Mouse (Mus musculus): ENCODE data around the gene Ilf3. TPM values are rescaled to one million over a fixed set of nuclear protein-coding genes. Genes with fewer than 3 reads are reported as not detected.

Gene Ilf3
- polyA plus RNA-seq, 1 experiment from 2014 or later: 235 TPM

GRCm38 (mm10) chr9:21335391-21335790 lies 32.3 kb upstream of the Ilf3 start:
- Histone ChIP-seq H3K36me3 (ENCODE audit: control insufficient read depth, insufficient read depth, low read length) (no peaks in the 10 kb centered on the region), H3K4me3 (ENCODE audit: low read length) (no peak overlapping the region), H3K4me2 (replicated peaks; ENCODE audit: low read depth, low read length) (no peak overlapping the region), H3K9ac (ENCODE audit: low read depth, low read length) (no peak overlapping the region), H3K27me3 (ENCODE audit: control insufficient read depth, insufficient read depth, low read length) (no peaks in the 10 kb centered on the region), H3K4me1 (ENCODE audit: control insufficient read depth, insufficient read depth, low read length) (peaks cover 21% of the 10 kb centered on the region), H3K9me3 (ENCODE audit: control insufficient read depth, low read length) (no peaks in the 10 kb centered on the region), H3K27ac (ENCODE audit: low read depth, low read length) (no peak overlapping the region)
- ATAC-seq (ENCODE audit: low FRiP score, low TSS enrichment): no peak
- 78% methylated on average over 4 of the region's 4 CpGs for WGBS

DNA sequence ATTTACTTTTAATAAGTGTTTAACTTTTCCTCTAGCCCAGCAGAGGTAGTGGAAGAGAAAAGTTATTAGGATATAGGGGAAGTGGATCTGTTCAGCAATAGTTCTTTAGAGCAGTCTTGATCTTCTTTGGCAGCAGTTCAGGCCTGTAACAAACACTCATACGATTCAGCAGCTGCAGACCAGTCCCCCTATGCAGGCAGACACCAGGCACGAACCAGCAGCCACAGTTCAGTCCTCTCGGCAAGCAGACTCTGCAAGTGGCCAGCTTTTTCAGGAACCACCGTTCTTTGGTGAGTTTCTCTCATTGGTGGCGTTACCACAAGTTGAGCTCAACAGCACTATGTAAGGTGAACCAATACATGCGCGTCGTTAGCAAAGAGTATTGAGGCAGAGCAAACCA lies 31.2 kb upstream of the Ilf3 start:
- 89% methylated on average over 8 of the region's 8 CpGs for WGBS

DNA sequence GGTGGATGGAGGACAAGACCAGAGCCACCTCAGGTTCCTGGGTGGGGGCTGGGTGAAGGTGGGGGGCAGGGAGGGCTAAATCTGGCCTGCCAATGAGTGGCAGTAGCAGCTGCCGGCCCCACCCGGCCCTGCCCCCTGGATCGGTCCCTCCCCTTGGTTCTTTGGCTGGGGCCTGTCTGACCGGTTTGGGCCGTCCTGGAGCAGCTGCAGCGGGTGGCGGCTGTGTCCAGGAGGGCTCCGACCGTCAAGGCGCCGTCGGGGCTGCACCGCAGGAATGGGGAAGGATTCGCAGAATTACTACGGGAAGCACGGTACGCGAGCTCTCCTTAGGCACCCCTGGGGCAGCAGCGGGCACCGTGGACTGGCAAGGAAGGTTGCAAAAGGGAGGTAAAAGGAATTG lies 30.0 kb upstream of the Ilf3 start:
- 14% methylated on average over 20 of the region's 20 CpGs for WGBS
- no peaks in the 10 kb centered on the region for H3K9me3 ChIP-seq (ENCODE audit: control insufficient read depth, low read length)
- peak; percentile 86 for ATAC-seq (ENCODE audit: low FRiP score, low TSS enrichment)
- peak overlapping the region; percentile 31 for H3K4me3 ChIP-seq (ENCODE audit: low read length)
- no peaks in the 10 kb centered on the region for H3K27me3 ChIP-seq (ENCODE audit: control insufficient read depth, insufficient read depth, low read length)
- H3K9ac ChIP-seq (ENCODE audit: low read depth, low read length): no peak overlapping the region; the same call in 1 of the 2 replicates
- H3K27ac ChIP-seq (ENCODE audit: low read depth, low read length): peak overlapping the region; percentile 42; the same call in 1 of the 2 replicates
- H3K4me2 ChIP-seq (replicated peaks; ENCODE audit: low read depth, low read length): peak overlapping the region; percentile 27; the same call in 1 of the 2 replicates
- H3K36me3 ChIP-seq (ENCODE audit: control insufficient read depth, insufficient read depth, low read length): peaks cover 12% of the 10 kb centered on the region
- H3K4me1 ChIP-seq (ENCODE audit: control insufficient read depth, insufficient read depth, low read length): peaks cover 17% of the 10 kb centered on the region

More for the DNA sequence above, 31.2 kb upstream of the Ilf3 start:
- Histone ChIP-seq H3K9ac (ENCODE audit: low read depth, low read length) (no peak overlapping the region), H3K36me3 (ENCODE audit: control insufficient read depth, insufficient read depth, low read length) (peaks cover under 1% of the 10 kb centered on the region; the same call in 1 of the 2 replicates), H3K4me2 (replicated peaks; ENCODE audit: low read depth, low read length) (no peak overlapping the region), H3K27ac (ENCODE audit: low read depth, low read length) (no peak overlapping the region), H3K27me3 (ENCODE audit: control insufficient read depth, insufficient read depth, low read length) (no peaks in the 10 kb centered on the region), H3K4me1 (ENCODE audit: control insufficient read depth, insufficient read depth, low read length) (peaks cover 21% of the 10 kb centered on the region), H3K9me3 (ENCODE audit: control insufficient read depth, low read length) (no peaks in the 10 kb centered on the region), H3K4me3 (ENCODE audit: low read length) (no peak overlapping the region)
- no peak for ATAC-seq (ENCODE audit: low FRiP score, low TSS enrichment)

GRCm38 (mm10) chr9:21340411-21340810 lies 27.3 kb upstream of the Ilf3 start:
- peaks cover 10% of the 10 kb centered on the region; the same call in 1 of the 2 replicates for H3K4me1 ChIP-seq (ENCODE audit: control insufficient read depth, insufficient read depth, low read length)
- H3K9ac ChIP-seq (ENCODE audit: low read depth, low read length): no peak overlapping the region
- H3K36me3 ChIP-seq (ENCODE audit: control insufficient read depth, insufficient read depth, low read length): peaks cover 28% of the 10 kb centered on the region
- H3K27me3 ChIP-seq (ENCODE audit: control insufficient read depth, insufficient read depth, low read length): no peaks in the 10 kb centered on the region
- H3K9me3 ChIP-seq (ENCODE audit: control insufficient read depth, low read length): no peaks in the 10 kb centered on the region
- no peak overlapping the region for H3K27ac ChIP-seq (ENCODE audit: low read depth, low read length)
- 81% methylated on average over 4 of the region's 4 CpGs for WGBS
- H3K4me2 ChIP-seq (replicated peaks; ENCODE audit: low read depth, low read length): no peak overlapping the region
- no peak for ATAC-seq (ENCODE audit: low FRiP score, low TSS enrichment)
- H3K4me3 ChIP-seq (ENCODE audit: low read length): no peak overlapping the region

GRCm38 (mm10) chr9:21346627-21347365 lies 20.9 kb upstream of the Ilf3 start:
- ATAC-seq (ENCODE audit: low FRiP score, low TSS enrichment): no peak
- H3K4me3 ChIP-seq (ENCODE audit: low read length): no peak overlapping the region
- H3K27ac ChIP-seq (ENCODE audit: low read depth, low read length): no peak overlapping the region
- no peak overlapping the region for H3K9ac ChIP-seq (ENCODE audit: low read depth, low read length)
- no peaks in the 10 kb centered on the region for H3K9me3 ChIP-seq (ENCODE audit: control insufficient read depth, low read length)
- H3K36me3 ChIP-seq (ENCODE audit: control insufficient read depth, insufficient read depth, low read length): peaks cover 55% of the 10 kb centered on the region
- H3K4me1 ChIP-seq (ENCODE audit: control insufficient read depth, insufficient read depth, low read length): no peaks in the 10 kb centered on the region
- 79% methylated on average over 16 of the region's 16 CpGs for WGBS
- H3K4me2 ChIP-seq (replicated peaks; ENCODE audit: low read depth, low read length): no peak overlapping the region
- no peaks in the 10 kb centered on the region for H3K27me3 ChIP-seq (ENCODE audit: control insufficient read depth, insufficient read depth, low read length)

- H3K4me3 ChIP-seq (ENCODE audit: low read length): no peak overlapping the region
- ATAC-seq (ENCODE audit: low FRiP score, low TSS enrichment): no peak
- H3K27ac ChIP-seq (ENCODE audit: low read depth, low read length): no peak overlapping the region
- H3K4me2 ChIP-seq (replicated peaks; ENCODE audit: low read depth, low read length): no peak overlapping the region
- H3K9ac ChIP-seq (ENCODE audit: low read depth, low read length): no peak overlapping the region
- no peaks in the 10 kb centered on the region for H3K27me3 ChIP-seq (ENCODE audit: control insufficient read depth, insufficient read depth, low read length)
- peaks cover 44% of the 10 kb centered on the region for H3K36me3 ChIP-seq (ENCODE audit: control insufficient read depth, insufficient read depth, low read length)
- peaks cover 8% of the 10 kb centered on the region for H3K4me1 ChIP-seq (ENCODE audit: control insufficient read depth, insufficient read depth, low read length)
- WGBS: 88% methylated on average over 3 of the region's 3 CpGs
- no peaks in the 10 kb centered on the region for H3K9me3 ChIP-seq (ENCODE audit: control insufficient read depth, low read length)
Measured at GRCm38 (mm10) chr9:21348152-21348551, 19.5 kb upstream of the Ilf3 start.

DNA sequence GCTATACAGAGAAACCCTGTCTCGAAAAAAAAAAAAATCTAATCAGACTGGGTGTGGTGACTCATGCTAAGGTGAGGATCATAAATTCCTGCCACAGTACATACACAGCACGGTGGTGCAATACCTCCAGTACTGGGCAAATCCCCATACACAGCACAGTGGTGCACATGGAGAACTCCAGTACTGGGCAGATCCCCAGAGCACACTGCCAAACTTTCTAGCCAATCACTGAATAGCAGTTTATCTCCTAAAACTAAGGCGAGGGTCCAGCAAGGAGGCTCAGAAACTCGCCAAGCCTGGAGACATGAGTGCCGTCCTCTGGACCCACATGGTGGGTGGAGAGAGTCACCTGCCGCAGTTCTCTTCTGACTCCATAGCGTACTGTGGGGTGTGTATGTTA lies 16.5 kb upstream of the Ilf3 start:
- H3K4me2 ChIP-seq (replicated peaks; ENCODE audit: low read depth, low read length): no peak overlapping the region
- 0 out of 2 replicates have a peak, but pooled peaks have one; percentile 46 for ATAC-seq (ENCODE audit: low FRiP score, low TSS enrichment)
- no peaks in the 10 kb centered on the region for H3K27me3 ChIP-seq (ENCODE audit: control insufficient read depth, insufficient read depth, low read length)
- H3K9ac ChIP-seq (ENCODE audit: low read depth, low read length): no peak overlapping the region
- H3K27ac ChIP-seq (ENCODE audit: low read depth, low read length): no peak overlapping the region
- no peak overlapping the region for H3K4me3 ChIP-seq (ENCODE audit: low read length)
- H3K36me3 ChIP-seq (ENCODE audit: control insufficient read depth, insufficient read depth, low read length): peaks cover 46% of the 10 kb centered on the region
- H3K9me3 ChIP-seq (ENCODE audit: control insufficient read depth, low read length): no peaks in the 10 kb centered on the region
- 81% methylated on average over 7 of the region's 7 CpGs for WGBS
- peaks cover 9% of the 10 kb centered on the region for H3K4me1 ChIP-seq (ENCODE audit: control insufficient read depth, insufficient read depth, low read length)

GRCm38 (mm10) chr9:21351702-21352377 lies 15.8 kb upstream of the Ilf3 start:
- Histone ChIP-seq H3K27ac (ENCODE audit: low read depth, low read length) (no peak overlapping the region), H3K36me3 (ENCODE audit: control insufficient read depth, insufficient read depth, low read length) (peaks cover 44% of the 10 kb centered on the region), H3K4me3 (ENCODE audit: low read length) (no peak overlapping the region), H3K4me1 (ENCODE audit: control insufficient read depth, insufficient read depth, low read length) (peaks cover 9% of the 10 kb centered on the region), H3K9ac (ENCODE audit: low read depth, low read length) (no peak overlapping the region), H3K9me3 (ENCODE audit: control insufficient read depth, low read length) (no peaks in the 10 kb centered on the region), H3K4me2 (replicated peaks; ENCODE audit: low read depth, low read length) (no peak overlapping the region), H3K27me3 (ENCODE audit: control insufficient read depth, insufficient read depth, low read length) (no peaks in the 10 kb centered on the region)
- WGBS: 89% methylated on average over 4 of the region's 4 CpGs
- ATAC-seq (ENCODE audit: low FRiP score, low TSS enrichment): no peak
